Mouse (Mus musculus) erythroblast, embryonic 14.5 days (primary cell): ENCODE measurements at regions not wholly inside any gene's neighbourhood (a gene's known extent, or its start where the extent isn't known, plus 50 kb on each side); places are given as distances from the start of the nearest gene placed in this dataset.

Experiments used
- H3K27me3 ChIP-seq: 2 replicates; pipeline ENCODE4 v1.6.1; 2012; ENCODE audit warnings: inconsistent platforms; ENCODE audit not compliant: control insufficient read depth
- H3K36me3 ChIP-seq: 2 replicates; pipeline ENCODE4 v1.6.1; 2012; ENCODE audit warnings: mild to moderate bottlenecking, inconsistent platforms; ENCODE audit not compliant: control insufficient read depth
- H3K4me1 ChIP-seq: 2 replicates; pipeline ENCODE4 v1.6.1; 2012; ENCODE audit warnings: inconsistent platforms; ENCODE audit not compliant: control insufficient read depth
- H3K4me3 ChIP-seq: replicated peaks from 2 replicates; pipeline ENCODE3; 2012; ENCODE audit warnings: moderate library complexity, mild to moderate bottlenecking, inconsistent platforms
- H3K9me3 ChIP-seq: 2 replicates; pipeline ENCODE4 v1.6.1; 2012; ENCODE audit warnings: low read length, inconsistent platforms, mixed read lengths; ENCODE audit not compliant: control insufficient read depth
- GATA1 ChIP-seq: IDR thresholded peaks from 2 replicates; pipeline ENCODE4 v1.6.1; 2012; ENCODE audit warnings: low read length, inconsistent platforms, mixed read lengths
- TAL1 ChIP-seq: IDR thresholded peaks from 3 replicates; pipeline ENCODE4 v1.6.1; 2012; ENCODE audit warnings: low read length, inconsistent platforms, mixed read lengths

GRCm38 (mm10) chr2:161408306-161408705 lies 299.4 kb upstream of the Chd6 start:
- Histone ChIP-seq H3K4me3 (no peak overlapping the region), H3K27me3 (no peaks in the 10 kb centered on the region), H3K4me1 (no peaks in the 10 kb centered on the region), H3K9me3 (peaks cover 5% of the 10 kb centered on the region), H3K36me3 (no peaks in the 10 kb centered on the region)
- no peak for TF ChIP-seq TAL1
- TF ChIP-seq GATA1: no peak

GRCm38 (mm10) chr2:161405847-161406384 lies 297.0 kb upstream of the Chd6 start:
- no peaks in the 10 kb centered on the region for H3K36me3 ChIP-seq
- no peaks in the 10 kb centered on the region; the same call in 1 of the 2 replicates for H3K9me3 ChIP-seq
- H3K27me3 ChIP-seq: no peaks in the 10 kb centered on the region
- H3K4me1 ChIP-seq: no peaks in the 10 kb centered on the region
- TF ChIP-seq GATA1 (no peak), TAL1 (no peak)
- no peak overlapping the region for H3K4me3 ChIP-seq

GRCm38 (mm10) chr2:161398061-161398460 lies 289.2 kb upstream of the Chd6 start:
- no peaks in the 10 kb centered on the region for H3K4me1 ChIP-seq
- H3K4me3 ChIP-seq: no peak overlapping the region
- peaks cover 9% of the 10 kb centered on the region for H3K9me3 ChIP-seq
- no peak for TF ChIP-seq TAL1
- TF ChIP-seq GATA1: no peak
- H3K27me3 ChIP-seq: no peaks in the 10 kb centered on the region
- no peaks in the 10 kb centered on the region for H3K36me3 ChIP-seq

- no peak for TF ChIP-seq TAL1
- TF ChIP-seq GATA1: no peak
- H3K9me3 ChIP-seq: peaks cover 6% of the 10 kb centered on the region; the same call in 1 of the 2 replicates
- no peaks in the 10 kb centered on the region for H3K36me3 ChIP-seq
- H3K27me3 ChIP-seq: no peaks in the 10 kb centered on the region
- no peak overlapping the region for H3K4me3 ChIP-seq
- H3K4me1 ChIP-seq: peaks cover 6% of the 10 kb centered on the region
Measured at GRCm38 (mm10) chr2:161390954-161391690, 282.2 kb upstream of the Chd6 start.

DNA sequence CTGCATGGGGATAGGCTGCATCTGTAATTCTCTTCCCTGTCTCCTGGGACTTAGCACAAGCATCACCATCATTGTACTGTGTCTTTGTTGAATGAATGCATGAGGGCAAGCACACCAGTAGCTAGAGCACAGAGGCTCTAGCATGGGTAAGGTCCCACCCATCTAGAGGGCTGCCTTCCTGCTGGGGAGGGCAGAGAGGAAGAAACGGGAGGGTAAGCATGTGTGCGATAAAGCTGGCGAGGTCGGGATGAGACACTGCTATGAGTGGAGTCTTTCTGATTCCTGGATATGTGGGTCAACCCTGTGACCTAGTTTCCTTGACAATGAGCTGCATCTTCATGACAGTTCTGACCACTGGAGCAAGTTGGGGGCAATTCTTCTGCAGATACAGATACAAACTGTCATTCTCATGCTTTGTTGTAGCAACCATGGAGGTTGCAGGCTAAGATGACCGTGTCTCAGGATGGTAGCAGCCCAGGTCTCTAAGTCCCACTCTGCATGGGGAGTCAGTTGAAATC lies 280.5 kb upstream of the Chd6 start:
- no peak for TF ChIP-seq GATA1
- no peak for TF ChIP-seq TAL1
- H3K4me3 ChIP-seq: no peak overlapping the region
- peaks cover 2% of the 10 kb centered on the region; the same call in 1 of the 2 replicates for H3K9me3 ChIP-seq
- peaks cover 6% of the 10 kb centered on the region for H3K4me1 ChIP-seq
- H3K27me3 ChIP-seq: no peaks in the 10 kb centered on the region
- H3K36me3 ChIP-seq: no peaks in the 10 kb centered on the region

GRCm38 (mm10) chr2:161387054-161387453 lies 278.2 kb upstream of the Chd6 start:
- Histone ChIP-seq H3K36me3 (no peaks in the 10 kb centered on the region), H3K4me3 (no peak overlapping the region)
- no peak for TF ChIP-seq TAL1
- no peak for TF ChIP-seq GATA1

GRCm38 (mm10) chr2:161382411-161382810 lies 273.5 kb upstream of the Chd6 start:
- TF ChIP-seq TAL1 (no peak), GATA1 (no peak)
- H3K4me3 ChIP-seq: no peak overlapping the region

More at GRCm38 (mm10) chr2:161387054-161387453, 278.2 kb upstream of the Chd6 start:
- Histone ChIP-seq H3K9me3 (peaks cover 5% of the 10 kb centered on the region; the same call in 1 of the 2 replicates), H3K4me1 (peaks cover 6% of the 10 kb centered on the region), H3K27me3 (no peaks in the 10 kb centered on the region)

DNA sequence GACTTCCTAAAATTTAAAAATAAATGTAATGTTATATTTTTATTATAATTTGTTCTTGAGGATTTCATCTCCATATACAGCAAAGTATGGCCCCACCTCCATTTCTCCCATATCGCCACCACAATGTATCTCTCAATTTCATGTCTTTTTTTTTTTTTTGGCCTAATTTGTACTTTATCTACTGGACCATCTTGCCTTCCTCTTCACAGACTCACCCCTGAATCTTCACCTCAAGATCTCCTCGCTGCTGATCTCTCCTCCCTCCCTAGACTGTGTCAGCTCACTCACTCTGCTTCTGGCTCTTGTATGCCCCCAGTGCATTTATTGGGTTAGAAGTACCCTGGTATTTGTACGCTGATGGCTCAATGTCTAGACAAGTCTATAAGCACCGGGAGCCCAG lies 269.4 kb upstream of the Chd6 start:
- Histone ChIP-seq H3K4me3 (no peak overlapping the region), H3K36me3 (no peaks in the 10 kb centered on the region), H3K9me3 (peaks cover 3% of the 10 kb centered on the region; the same call in 1 of the 2 replicates), H3K4me1 (peaks cover 12% of the 10 kb centered on the region), H3K27me3 (no peaks in the 10 kb centered on the region)
- TF ChIP-seq GATA1: no peak
- no peak for TF ChIP-seq TAL1

More at GRCm38 (mm10) chr2:161382411-161382810, 273.5 kb upstream of the Chd6 start:
- peaks cover 12% of the 10 kb centered on the region for H3K4me1 ChIP-seq
- H3K9me3 ChIP-seq: peaks cover 3% of the 10 kb centered on the region; the same call in 1 of the 2 replicates
- no peaks in the 10 kb centered on the region for H3K27me3 ChIP-seq
- no peaks in the 10 kb centered on the region for H3K36me3 ChIP-seq

- Histone ChIP-seq H3K27me3 (no peaks in the 10 kb centered on the region), H3K4me3 (no peak overlapping the region), H3K4me1 (no peaks in the 10 kb centered on the region), H3K9me3 (no peaks in the 10 kb centered on the region), H3K36me3 (no peaks in the 10 kb centered on the region)
- TF ChIP-seq TAL1 (no peak), GATA1 (no peak)
Measured at GRCm38 (mm10) chr2:161362325-161362724, 253.4 kb upstream of the Chd6 start.
